In the genomic region with DNA sequence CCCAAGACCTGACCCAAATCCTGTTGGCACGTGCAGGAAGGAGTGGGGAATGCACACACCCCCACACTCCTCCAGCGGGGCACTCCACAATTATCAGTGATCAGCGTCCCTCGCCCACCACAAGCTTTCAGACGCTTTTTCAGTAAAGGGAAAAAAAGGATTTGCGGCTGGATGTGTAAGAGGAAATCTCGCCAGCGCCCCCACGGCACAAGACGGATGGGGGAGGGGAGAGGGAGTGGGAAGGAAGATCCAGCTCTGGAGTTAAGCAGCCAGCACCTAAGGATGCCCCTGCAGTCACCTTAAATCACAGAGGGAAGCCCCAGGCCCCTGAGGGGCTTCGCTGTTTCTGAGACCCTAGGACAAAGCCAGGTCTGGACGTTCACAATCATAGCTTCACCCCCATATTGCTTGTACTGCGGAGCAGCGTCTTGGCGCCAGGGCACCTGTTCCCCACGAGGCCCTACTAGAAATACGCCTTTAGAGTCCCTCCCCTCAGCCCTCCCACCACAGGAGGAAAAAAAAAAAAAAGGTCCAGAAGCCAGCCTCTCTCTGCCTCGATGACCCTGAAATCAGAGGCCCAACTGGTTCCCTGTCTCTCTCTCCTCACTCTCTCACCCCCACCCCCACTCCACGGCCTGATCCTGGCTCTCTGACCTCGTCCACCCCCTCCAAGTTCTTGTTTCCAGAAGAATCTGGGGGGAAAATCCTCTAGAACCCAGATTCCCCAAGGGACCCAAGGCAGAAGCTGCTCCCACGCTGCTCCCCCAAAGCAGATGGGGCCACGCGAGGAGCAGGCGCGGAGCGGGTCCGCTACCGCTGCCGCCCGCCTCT, we compare ENCODE assay signal across 8 mouse cellular contexts. TPM values are rescaled to one million over a fixed set of nuclear protein-coding genes. Genes with fewer than 3 reads are reported as not detected.
A peak's percentile ranks its signal among the peaks of the same experiment; 100 is the strongest.
DNase-seq lines count a peak whose midpoint lies in the region; ATAC-seq and TF ChIP-seq lines count a peak whose summit lies in the region.

No protein-coding gene starts in this region.

- DNase-seq in heart, postnatal 25 days (ENCODE audit: low spot score): no peak
- DNase-seq in R1 (ENCODE audit: low read depth, low spot score): peak; percentile 66
- DNase-seq in frontal cortex, postnatal 36 days (ENCODE audit: low spot score in 2 of 2): peak; percentile 60 to 70
- DNase-seq in liver, postnatal 0 days: no peak
- no peak for DNase-seq in T-cell, adult 2 months (ENCODE audit: low spot score)
- no peak for DNase-seq in thymus, postnatal 14 days
- no peak for DNase-seq in urinary bladder, postnatal 10 days (ENCODE audit: low spot score)

- no peak for TF ChIP-seq CTCF in liver, postnatal 0 days (IDR thresholded peaks at IDR 0.05; ENCODE audit: low read depth)

- intact Hi-C loops in heart, postnatal 25 days (cut with DNase I): no loop called here

- WGBS in heart, embryonic 11.5 days (ENCODE audit: insufficient replicate concordance): 4% methylated on average over 30 of the region's 30 CpGs
- WGBS in liver, postnatal 0 days (ENCODE audit: insufficient replicate concordance): 10% methylated on average over 30 of the region's 30 CpGs

- ATAC-seq in heart, embryonic 11.5 days (replicated peaks; ENCODE audit: insufficient number of reproducible peaks, low FRiP score, low TSS enrichment): no peak
- ATAC-seq in liver, postnatal 0 days: no peak

- TF ChIP-seq EP300 in liver, postnatal 0 days (IDR thresholded peaks at IDR 0.05; ENCODE audit: low read depth): no peak

- no peak overlapping the region for H3K27ac ChIP-seq in heart, embryonic 11.5 days (ENCODE audit: low read depth, low read length)
- H3K27ac ChIP-seq in liver, postnatal 0 days (ENCODE audit: low read depth): no peak overlapping the region

- H3K27me3 ChIP-seq in heart, embryonic 11.5 days (ENCODE audit: control insufficient read depth, insufficient read depth, low read length): peaks cover 83% of the 10 kb centered on the region
- H3K27me3 ChIP-seq in liver, postnatal 0 days (ENCODE audit: insufficient read depth, low read length): peaks cover 55% of the 10 kb centered on the region

- no peak overlapping the region; the same call in 1 of the 2 replicates for H3K9ac ChIP-seq in heart, embryonic 11.5 days (ENCODE audit: low read depth, low read length)
- no peak overlapping the region for H3K9ac ChIP-seq in liver, postnatal 0 days (replicated peaks)

- peaks cover 15% of the 10 kb centered on the region; the same call in 1 of the 2 replicates for H3K4me1 ChIP-seq in heart, embryonic 11.5 days (ENCODE audit: control insufficient read depth, insufficient read depth, low read length)
- H3K4me1 ChIP-seq in liver, postnatal 0 days (ENCODE audit: insufficient read depth): peaks cover 6% of the 10 kb centered on the region; the same call in 1 of the 2 replicates

- peak overlapping the region; percentile 56 for H3K4me3 ChIP-seq in heart, embryonic 11.5 days (ENCODE audit: low read depth, low read length)
- peak overlapping the region; percentile 44; the same call in 1 of the 2 replicates for H3K4me3 ChIP-seq in liver, postnatal 0 days (ENCODE audit: low read depth, low read length)

- H3K9me3 ChIP-seq in heart, embryonic 11.5 days (replicated peaks; ENCODE audit: control insufficient read depth, low read length): no peaks in the 10 kb centered on the region
- H3K9me3 ChIP-seq in liver, postnatal 0 days (ENCODE audit: low read length): no peaks in the 10 kb centered on the region

- H3K36me3 ChIP-seq in heart, embryonic 11.5 days (ENCODE audit: control insufficient read depth, insufficient read depth, low read length): no peaks in the 10 kb centered on the region
- H3K36me3 ChIP-seq in liver, postnatal 0 days (replicated peaks; ENCODE audit: insufficient read depth, low read length): no peaks in the 10 kb centered on the region

- H3K4me2 ChIP-seq in heart, embryonic 11.5 days: peak overlapping the region; percentile 91
- peak overlapping the region; percentile 77 for H3K4me2 ChIP-seq in liver, postnatal 0 days (ENCODE audit: low read depth, low read length)

RNA-seq across cellular contexts. Expression of a gene that starts 1.7 kb away (rescaled TPM):
- 2.4 and 2.7 TPM in 2 replicates for polyA plus RNA-seq in heart, embryonic 11.5 days (2014; fragmentation: Nextera tagmentation; extraction: Ambion mirVana)
- total RNA-seq in heart, postnatal 25 days (2021): 1 to 10 TPM; 6.2 to 6.5 TPM
- 2.0 and 2.4 TPM in 2 replicates for polyA plus RNA-seq in liver, postnatal 0 days (2015; fragmentation: Nextera tagmentation; extraction: Ambion mirVana)

Comparison
In these comparisons a context has a peak if more than half of its experiments do, and no peak if none do; other contexts are left out.
1. DNase-seq: peak in R1 (single experiment) and frontal cortex, postnatal 36 days (2 of 2); none in heart, postnatal 25 days (single experiment), liver, postnatal 0 days (single experiment), T-cell, adult 2 months (single experiment), thymus, postnatal 14 days (single experiment) and urinary bladder, postnatal 10 days (single experiment).